Mouse (Mus musculus): ENCODE data around the gene Psme2.

The Psme2 gene

GRCm38 (mm10) chr14:55596036-55596690 is 5.2 kb upstream of the Psme2 start:
- DNase-seq (ENCODE audit: low spot score in 2 of 2), result no peak

GRCm38 (mm10) chr14:55592226-55592625 is 1.3 kb upstream of the Psme2 start:
- no peak for DNase-seq (ENCODE audit: low spot score in 2 of 2)

- DNase-seq (ENCODE audit: low spot score in 2 of 2), result peak; percentile 88 to 96
Measured at GRCm38 (mm10) chr14:55591331-55591891, 498 bp upstream of the Psme2 start, which contains the start of gene Rnf31. Gene Rnf31, plus strand, starts transcription at chr14:55591708.

DNA sequence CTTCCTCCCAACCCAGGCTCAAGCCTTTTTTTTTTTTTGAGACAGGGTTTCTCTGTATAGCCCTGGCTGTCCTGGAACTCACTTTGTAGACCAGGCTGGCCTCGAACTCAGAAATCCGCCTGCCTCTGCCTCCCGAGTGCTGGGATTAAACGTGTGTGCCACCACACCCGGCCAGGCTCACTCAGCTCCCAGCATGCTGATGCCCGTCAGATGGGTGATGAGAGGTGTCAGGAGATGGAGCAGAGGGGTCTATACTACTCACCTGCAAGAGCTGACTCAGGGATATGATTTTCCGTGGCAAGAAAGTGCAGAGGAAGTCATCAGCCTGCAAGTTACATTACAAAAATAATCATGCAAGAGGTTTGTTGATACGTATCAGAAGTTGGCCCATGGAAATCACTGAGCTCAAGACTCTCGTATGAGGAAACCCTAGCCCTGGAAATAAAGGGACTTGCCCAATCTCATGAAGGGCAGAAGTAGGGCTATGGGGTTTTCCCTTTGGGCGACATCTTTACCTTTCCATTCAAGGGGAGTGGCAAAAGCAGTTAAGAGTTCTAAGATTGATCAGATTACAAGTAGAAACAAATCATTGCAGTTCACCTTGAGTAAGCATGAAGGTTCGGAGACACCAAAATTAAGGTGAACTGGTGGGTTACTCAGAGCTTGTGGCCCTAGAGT is 1.0 kb downstream of the Psme2 start:
- no peak for DNase-seq (ENCODE audit: low spot score in 2 of 2)

- no peak for DNase-seq (ENCODE audit: low spot score in 2 of 2)
Measured at GRCm38 (mm10) chr14:55589271-55589670, 1.6 kb downstream of the Psme2 start.

DNA sequence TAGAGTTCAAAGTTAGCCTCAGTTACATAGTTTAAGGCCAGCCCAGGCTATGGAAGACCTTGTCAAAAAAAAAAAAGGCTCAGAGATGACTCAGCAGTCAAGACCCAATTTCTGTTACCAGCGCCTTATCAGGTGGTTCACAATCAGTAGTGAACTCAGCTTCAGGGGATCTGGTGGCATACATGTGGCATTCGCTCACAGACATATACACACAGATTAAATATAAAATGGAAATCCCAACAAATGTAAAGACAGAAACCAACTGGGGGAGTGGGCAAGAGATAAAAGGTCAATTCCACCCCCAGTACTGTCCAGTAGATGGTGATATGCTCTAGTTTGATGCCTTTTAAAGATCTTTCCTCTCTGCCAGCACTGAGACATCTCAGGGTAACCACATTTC is 4.8 kb downstream of the Psme2 start:
- no peak for DNase-seq (ENCODE audit: low spot score in 2 of 2)

DNA sequence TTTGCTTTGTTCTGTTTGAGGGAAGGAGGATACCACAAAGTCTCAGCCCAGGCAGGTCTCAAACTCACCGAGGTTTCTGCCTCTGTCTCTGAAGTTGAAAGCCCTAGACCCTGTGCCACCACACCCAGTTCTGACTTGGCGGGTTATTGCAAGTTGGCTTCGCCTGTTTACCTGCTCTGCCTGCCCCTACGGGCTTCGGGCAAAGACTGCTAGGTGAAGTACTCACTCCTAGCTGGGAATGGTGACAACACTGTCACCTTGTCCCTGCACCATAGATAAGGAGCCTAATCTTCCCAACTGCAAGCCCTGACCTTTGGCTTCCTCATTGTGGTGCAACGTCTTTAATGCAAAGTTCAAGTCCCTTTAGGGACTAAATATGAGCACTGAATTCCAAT is 5.3 kb downstream of the Psme2 start:
- DNase-seq (ENCODE audit: low spot score in 2 of 2), result no peak

GRCm38 (mm10) chr14:55584702-55585565 is 6.0 kb downstream of the Psme2 start, which contains the start of gene Emc9:
Gene Emc9, minus strand, starts transcription at chr14:55585302.
- peak; percentile 68 to 84 for DNase-seq (ENCODE audit: low spot score in 2 of 2)

GRCm38 (mm10) chr14:55584303-55584701 is 6.6 kb downstream of the Psme2 start:
- DNase-seq (ENCODE audit: low spot score in 2 of 2), result no peak

GRCm38 (mm10) chr14:55581981-55582681 is 8.8 kb downstream of the Psme2 start:
- DNase-seq (ENCODE audit: low spot score in 2 of 2), result no peak

GRCm38 (mm10) chr14:55580731-55581130 is 10.2 kb downstream of the Psme2 start:
- no peak for DNase-seq (ENCODE audit: low spot score in 2 of 2)

GRCm38 (mm10) chr14:55579511-55580496 is 11.1 kb downstream of the Psme2 start:
- DNase-seq (ENCODE audit: low spot score in 2 of 2), result no peak

DNA sequence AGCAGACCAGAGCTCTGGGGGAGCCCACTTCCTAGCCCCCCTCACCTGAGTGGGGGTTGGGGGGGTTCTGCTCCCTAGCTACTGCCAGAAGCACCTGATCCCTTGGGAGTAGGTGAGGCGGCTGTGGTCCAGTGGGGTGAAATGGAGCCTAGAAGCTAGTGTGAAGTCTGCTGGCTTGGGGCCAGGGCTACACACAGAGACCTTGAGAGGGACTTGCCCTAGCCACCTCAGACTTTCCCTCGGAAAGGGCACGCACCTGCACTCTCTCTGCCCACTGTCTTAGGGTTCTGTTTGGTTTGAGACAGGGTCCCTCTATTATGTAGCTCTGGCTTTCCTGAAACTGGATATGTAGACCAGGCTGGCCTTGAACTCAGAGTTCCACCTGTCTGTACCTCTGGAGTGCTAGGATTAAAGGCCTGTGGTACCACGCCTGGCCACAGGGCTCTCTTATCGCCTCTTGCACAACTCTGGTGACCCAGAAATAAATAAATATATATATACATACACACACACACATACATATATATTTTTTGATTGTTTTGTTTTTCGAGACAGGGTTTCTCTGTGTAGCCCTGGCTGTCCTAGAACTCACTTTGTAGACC is 12.1 kb downstream of the Psme2 start:
- peak in 1 of 2 experiments; percentile 44 for DNase-seq (ENCODE audit: low spot score in 2 of 2)

DNA sequence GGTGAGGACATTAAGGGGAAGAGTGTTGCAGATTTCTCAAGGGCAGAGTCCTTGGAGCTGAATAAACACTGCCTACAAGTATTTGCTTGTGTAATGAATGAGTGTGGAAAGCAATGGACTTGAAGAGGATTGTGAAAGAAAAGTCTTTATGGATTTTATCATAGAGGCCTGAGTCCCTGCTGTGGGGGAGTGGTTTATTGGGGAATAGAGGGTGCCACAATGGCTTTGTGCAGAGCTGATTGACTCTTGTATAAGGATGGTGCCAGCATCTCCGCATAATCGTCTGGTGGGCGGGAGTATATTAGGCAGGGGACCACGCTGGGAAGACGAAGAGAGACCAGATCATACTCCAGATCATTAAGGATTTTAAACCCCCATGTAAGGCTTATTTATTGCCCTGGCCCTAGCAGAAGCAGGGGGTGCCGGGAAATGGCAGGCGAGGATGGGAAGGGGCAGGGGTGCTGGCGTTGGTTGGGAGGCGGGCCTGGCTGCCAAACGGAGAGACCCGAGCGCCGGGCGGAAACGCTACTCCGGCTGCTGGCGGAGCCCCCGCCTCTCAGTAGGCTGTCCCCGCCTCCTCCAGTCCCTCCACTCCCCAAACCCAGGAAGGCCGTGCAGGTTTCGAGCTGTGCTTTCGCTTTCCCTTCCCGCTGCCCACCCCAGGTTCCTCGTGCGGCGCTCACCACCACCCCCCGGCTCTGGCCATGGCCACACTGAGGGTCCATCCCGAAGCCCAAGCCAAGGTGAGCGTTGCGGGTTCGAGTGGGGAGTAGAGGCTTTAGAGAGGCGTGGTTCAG is 12.8 kb downstream of the Psme2 start, which contains the start of gene Psme1:
Gene Psme1, plus strand, starts transcription at position 253 of the 797 bp plus-strand sequence.
- peak; percentile 63 to 80 for DNase-seq (ENCODE audit: low spot score in 2 of 2)

- no peak for DNase-seq (ENCODE audit: low spot score in 2 of 2)
Measured at GRCm38 (mm10) chr14:55576376-55576775, 14.5 kb downstream of the Psme2 start.

DNA sequence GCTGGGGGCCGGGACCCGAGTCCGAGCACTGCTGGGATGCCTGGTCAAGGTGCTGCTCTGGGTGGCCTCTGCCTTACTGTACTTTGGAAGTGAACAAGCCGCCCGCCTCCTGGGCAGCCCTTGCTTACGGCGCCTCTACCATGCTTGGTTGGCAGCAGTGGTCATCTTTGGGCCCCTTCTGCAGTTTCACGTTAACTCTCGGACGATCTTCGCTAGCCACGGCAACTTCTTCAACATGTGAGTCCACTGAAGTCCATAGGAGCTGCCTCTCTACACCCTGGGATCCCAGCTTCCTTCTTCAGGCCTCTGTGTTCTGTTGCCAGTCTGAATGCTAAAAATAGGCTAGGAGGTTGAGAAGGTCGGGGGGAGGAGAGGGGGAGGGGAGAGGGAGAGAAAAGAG is 15.2 kb downstream of the Psme2 start:
- DNase-seq (ENCODE audit: low spot score in 2 of 2), result no peak

- no peak for DNase-seq (ENCODE audit: low spot score in 2 of 2)
Measured at GRCm38 (mm10) chr14:55575302-55575701, 15.6 kb downstream of the Psme2 start, which contains the start of gene Fitm1. Gene Fitm1, plus strand, starts transcription at chr14:55575617.

DNA sequence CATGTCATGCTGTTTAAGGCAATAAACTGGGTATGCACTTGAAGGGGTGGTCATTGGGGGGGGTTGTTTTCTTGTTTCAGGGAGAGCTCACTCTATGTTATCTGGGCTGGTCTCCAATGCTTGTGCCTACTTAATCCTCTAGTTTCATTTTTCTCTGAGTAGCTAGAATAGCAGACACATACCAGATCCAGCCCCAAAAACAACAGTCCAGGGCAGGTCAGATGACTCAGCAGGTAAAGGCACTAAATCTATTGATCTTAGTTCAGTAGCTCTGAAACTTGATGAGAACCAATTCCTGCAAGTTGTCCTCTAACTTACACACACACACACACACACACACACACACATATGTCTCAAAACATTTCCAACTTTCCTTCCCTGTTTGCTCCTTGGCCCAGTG is 19.2 kb downstream of the Psme2 start:
- DNase-seq (ENCODE audit: low spot score in 2 of 2), result no peak

DNA sequence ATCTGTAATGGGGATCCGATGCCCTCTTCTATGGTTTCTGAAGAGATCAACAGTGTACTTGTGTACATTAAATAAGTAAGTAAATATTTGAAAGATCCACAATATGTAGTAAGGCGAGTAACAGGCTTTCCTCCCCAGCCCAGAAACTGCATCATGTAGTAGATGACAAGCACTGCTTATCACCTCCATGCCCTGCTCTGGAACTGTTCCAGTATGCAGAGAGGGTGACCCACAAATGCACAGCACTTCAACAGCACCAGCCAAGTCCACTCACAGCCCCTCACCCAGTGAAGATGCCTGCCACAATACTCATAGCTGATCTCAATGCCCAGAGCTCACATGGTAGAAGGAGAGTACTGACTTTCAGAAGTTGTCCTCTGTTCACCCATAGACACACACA is 20.3 kb downstream of the Psme2 start:
- DNase-seq (ENCODE audit: low spot score in 2 of 2), result no peak
